Mouse (Mus musculus) kidney, adult 2 months (tissue): ENCODE measurements at regions not wholly inside any gene's neighbourhood (a gene's known extent, or its start where the extent isn't known, plus 50 kb on each side); places are given as distances from the start of the nearest gene placed in this dataset.

Experiments
- CTCF ChIP-seq: fragments of 200-500 bp; conservative IDR thresholded peaks from 2 replicates; pipeline ENCODE4 v1.5.1; 2011; ENCODE audit warnings: low read depth, mild to moderate bottlenecking, control low read depth, low read length, moderate library complexity, mixed read lengths; ENCODE audit not compliant: insufficient read depth, insufficient read length
- POLR2A ChIP-seq: fragments of 200-500 bp; IDR thresholded peaks from one replicate; pipeline ENCODE4 v1.6.1; 2011; ENCODE audit warnings: low read depth, low read length, control low read depth

- TF ChIP-seq POLR2A (no peak), CTCF (no peak)
These were observed 196.1 kb downstream of the 4933412E24Rik start for GRCm38 (mm10) chr15:59820317-59820716.
